Mouse (Mus musculus) small intestine, adult 2 months (tissue): ENCODE measurements at regions not wholly inside any gene's neighbourhood (a gene's known extent, or its start where the extent isn't known, plus 50 kb on each side); places are given as distances from the start of the nearest gene placed in this dataset.

Experiments
- H3K27ac ChIP-seq: fragments of 200-500 bp; 2 replicates; pipeline ENCODE4 v1.5.1; 2012; ENCODE audit warnings: low read depth, low read length, control low read depth, inconsistent platforms; ENCODE audit not compliant: insufficient read depth
- H3K27me3 ChIP-seq: fragments of 200-500 bp; 2 replicates; pipeline ENCODE4 v1.6.1; 2012; ENCODE audit warnings: mild to moderate bottlenecking, moderate library complexity, low read length, inconsistent platforms; ENCODE audit not compliant: control insufficient read depth, insufficient read depth
- H3K36me3 ChIP-seq: fragments of 200-500 bp; 2 replicates; pipeline ENCODE4 v1.6.1; 2012; ENCODE audit warnings: mild to moderate bottlenecking, low read length, control low read depth, inconsistent platforms; ENCODE audit not compliant: control insufficient read depth, insufficient read depth
- H3K4me1 ChIP-seq: fragments of 200-500 bp; 2 replicates; pipeline ENCODE4 v1.6.1; 2012; ENCODE audit warnings: low read length, inconsistent platforms, mixed read lengths; ENCODE audit not compliant: control insufficient read depth, insufficient read depth, insufficient read length
- H3K4me3 ChIP-seq: fragments of 200-500 bp; 2 replicates; pipeline ENCODE4 v1.5.1; 2012; ENCODE audit warnings: low read depth, mild to moderate bottlenecking, control low read depth, inconsistent platforms, low read length, moderate library complexity
- CTCF ChIP-seq: fragments of 200-500 bp; IDR thresholded peaks from 2 replicates; pipeline ENCODE4 v1.5.1; 2012; ENCODE audit warnings: low read depth, mild to moderate bottlenecking, control low read depth, inconsistent platforms, low read length, moderate library complexity, mixed read lengths; ENCODE audit not compliant: insufficient replicate concordance, insufficient read length; ENCODE audit errors: extremely low read depth
- POLR2A ChIP-seq: fragments of 200-500 bp; IDR thresholded peaks from 2 replicates; pipeline ENCODE4 v1.6.1; 2012; ENCODE audit warnings: low read depth, mild to moderate bottlenecking, control low read depth, inconsistent platforms, low read length, moderate library complexity
- WGBS: fragments of 180-500 bp; shearing (Covaris S2); methylation state at CpG from one replicate; pipeline ENCODE4 v1.1.7; 2018; 5-methylcytosine and 5-hydroxymethylcytosine counted together

DNA sequence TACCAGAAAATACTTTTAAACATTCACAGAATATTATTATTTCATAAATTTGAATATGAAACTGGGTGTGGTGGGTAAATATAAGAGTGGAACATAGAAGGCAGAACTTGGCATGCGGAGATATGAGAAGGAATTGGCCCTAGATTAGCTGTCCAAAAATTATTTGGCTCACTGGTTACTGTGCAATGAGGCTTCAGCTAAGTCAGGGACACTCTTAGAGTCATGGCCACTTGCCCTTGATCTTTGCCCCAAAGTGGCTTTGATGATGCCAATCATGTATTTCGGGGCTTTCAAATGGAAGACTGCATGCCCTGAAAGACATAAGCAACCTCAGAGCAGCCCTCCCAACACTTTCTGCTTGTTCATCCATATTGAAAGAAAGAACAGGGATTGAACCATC is 76.9 kb downstream of the Pxdc1 start:
- Histone ChIP-seq H3K36me3 (no peaks in the 10 kb centered on the region), H3K4me3 (no peak overlapping the region), H3K27ac (no peak overlapping the region), H3K27me3 (no peaks in the 10 kb centered on the region), H3K4me1 (no peaks in the 10 kb centered on the region)
- 92% methylated on average over 2 of the region's 2 CpGs for WGBS
- TF ChIP-seq CTCF (no peak), POLR2A (no peak)

DNA sequence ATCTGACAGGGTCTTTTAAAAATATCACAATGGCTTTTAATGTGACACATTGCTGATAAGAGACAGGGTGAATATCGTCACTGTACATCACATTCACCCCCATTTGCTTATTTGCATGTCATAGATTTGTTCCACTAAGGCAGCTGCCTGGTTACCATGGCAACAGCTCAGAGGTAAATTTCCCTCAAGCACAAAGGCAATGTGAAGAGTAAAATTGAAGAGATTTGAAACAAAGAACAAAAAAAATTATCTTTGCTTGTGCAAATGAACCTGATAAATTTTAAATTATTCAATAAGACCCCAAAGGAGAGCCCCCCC is 77.3 kb downstream of the Pxdc1 start:
- 26% methylated on average over 1 of the region's 1 CpGs for whole genome bisulfite sequencing
- no peak for TF ChIP-seq POLR2A
- no peak for TF ChIP-seq CTCF
- Histone ChIP-seq H3K27ac (no peak overlapping the region), H3K4me1 (no peaks in the 10 kb centered on the region), H3K36me3 (no peaks in the 10 kb centered on the region), H3K27me3 (no peaks in the 10 kb centered on the region), H3K4me3 (no peak overlapping the region)

DNA sequence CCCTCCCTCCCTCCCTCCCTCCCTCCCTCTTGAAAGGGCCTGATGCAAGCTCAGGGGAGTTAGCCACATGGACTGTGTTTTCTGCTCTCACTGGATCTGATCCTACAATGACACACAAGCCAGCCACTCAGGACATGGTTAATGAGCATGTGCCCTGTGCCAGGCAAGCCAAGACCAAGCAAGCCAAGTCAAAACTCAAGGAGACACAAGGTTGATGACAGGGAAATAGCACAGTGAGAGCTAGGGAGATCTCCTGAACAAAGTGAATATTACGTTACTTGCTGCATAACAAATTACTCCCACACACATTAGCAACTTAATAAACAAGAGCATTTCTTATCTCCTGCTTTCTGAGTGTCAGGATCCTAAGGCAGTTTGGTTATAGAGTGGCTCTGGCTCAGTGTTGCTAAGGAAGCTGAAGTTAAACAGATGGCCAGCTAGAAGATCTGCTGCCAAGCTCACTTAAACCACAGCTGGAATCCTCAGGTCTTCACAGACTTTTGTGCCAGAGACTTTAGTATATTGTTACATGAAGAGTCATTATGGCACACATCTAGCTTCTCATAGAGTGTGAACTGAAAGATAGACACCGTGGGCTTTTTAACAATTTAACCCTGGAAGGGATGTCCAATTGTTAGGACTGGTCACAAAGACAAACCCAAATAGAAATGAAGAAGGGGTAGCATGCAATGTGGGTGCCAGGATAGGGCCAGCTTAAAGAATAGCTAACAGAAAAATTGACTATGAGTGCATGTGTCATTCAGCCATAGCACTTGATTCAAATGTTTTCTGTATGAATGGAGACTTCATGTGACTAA is 77.9 kb downstream of the Pxdc1 start:
- WGBS = 59% methylated on average over 2 of the region's 2 CpGs
- H3K27me3 ChIP-seq = no peaks in the 10 kb centered on the region
- TF ChIP-seq CTCF (no peak), POLR2A (no peak)
- no peaks in the 10 kb centered on the region for H3K4me1 ChIP-seq
- no peak overlapping the region for H3K4me3 ChIP-seq
- no peaks in the 10 kb centered on the region for H3K36me3 ChIP-seq
- H3K27ac ChIP-seq = no peak overlapping the region

DNA sequence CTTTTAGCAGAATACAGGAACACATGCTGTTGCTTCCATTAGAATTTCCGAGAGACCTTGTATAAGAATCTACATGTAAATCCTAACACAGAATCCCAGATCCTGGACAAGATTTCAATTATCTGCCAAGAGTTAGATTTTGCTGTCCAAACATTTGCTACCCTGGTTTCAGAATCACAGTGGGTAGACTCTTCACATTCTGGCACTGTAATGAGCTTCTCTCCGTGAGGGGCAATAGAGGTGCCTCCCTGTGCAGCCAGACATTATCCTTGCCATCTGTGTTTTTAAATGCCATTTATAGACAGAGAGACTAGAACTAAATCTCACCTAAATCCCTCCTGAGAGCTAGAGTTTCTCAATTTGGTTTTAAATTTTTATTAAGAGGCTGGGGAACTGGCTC is 84.0 kb downstream of the Pxdc1 start:
- WGBS = 87% methylated on average over 2 of the region's 2 CpGs
- TF ChIP-seq CTCF = no peak
- H3K27me3 ChIP-seq = no peaks in the 10 kb centered on the region
- H3K4me3 ChIP-seq = no peak overlapping the region
- H3K4me1 ChIP-seq = no peaks in the 10 kb centered on the region
- H3K36me3 ChIP-seq = no peaks in the 10 kb centered on the region
- no peak overlapping the region for H3K27ac ChIP-seq

DNA sequence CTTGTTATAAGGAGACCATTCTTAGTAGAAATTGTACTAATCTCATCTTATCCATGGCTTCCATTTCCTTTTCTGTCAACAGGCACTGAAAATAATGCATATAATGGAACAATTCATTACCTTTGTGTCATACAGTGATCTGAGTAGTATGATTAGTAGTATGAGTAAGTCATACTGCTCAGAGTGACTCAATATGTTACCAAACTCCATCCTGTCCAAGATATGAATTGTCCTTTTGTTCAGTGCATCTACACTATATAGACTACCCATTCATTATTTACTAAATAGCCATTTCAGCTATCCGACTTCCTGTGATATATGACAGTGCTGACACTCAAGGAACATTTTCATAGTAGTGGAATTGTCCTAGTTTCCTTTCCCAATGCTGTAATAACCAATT is 86.6 kb downstream of the Pxdc1 start:
- TF ChIP-seq POLR2A (no peak), CTCF (no peak)
- Histone ChIP-seq H3K4me3 (no peak overlapping the region), H3K27me3 (no peaks in the 10 kb centered on the region), H3K27ac (no peak overlapping the region), H3K4me1 (no peaks in the 10 kb centered on the region), H3K36me3 (no peaks in the 10 kb centered on the region)
- 90% methylated on average over 1 of the region's 1 CpGs for WGBS

DNA sequence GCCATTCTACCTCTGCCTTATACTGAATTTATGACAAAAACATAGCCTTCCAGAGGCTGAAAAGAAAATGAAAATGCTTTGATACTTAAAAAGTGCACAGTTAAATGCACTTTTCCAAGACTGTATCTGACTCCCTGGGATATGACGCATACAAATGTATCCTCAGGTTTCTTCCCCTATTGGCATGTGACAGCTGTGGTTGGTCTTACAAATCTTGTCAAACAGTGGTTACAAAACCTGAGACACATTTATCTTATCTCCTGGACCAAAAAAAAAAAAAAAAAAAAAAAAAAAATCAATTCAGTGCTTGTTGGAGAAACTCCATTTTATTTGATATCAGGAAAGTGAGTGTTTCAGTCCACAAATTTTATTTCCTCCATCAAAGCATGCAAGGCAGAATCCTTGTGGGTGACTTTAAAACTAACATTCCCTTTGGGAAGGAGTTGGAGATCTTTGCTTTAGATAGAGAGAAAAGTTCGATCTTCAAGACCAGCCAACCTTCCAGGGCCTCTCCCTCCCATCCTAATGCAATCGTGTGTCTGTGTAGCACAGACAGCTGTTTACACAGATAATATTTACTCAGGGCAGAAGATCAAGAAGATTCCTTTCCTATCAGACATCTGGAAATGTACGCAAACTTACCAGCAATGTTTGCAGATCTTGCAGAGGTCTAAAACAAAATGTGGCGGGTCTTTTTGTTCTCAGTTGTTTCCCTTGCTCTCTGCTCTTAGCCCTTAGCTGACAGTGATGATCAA is 103.0 kb downstream of the Pxdc1 start:
- no peak overlapping the region for H3K27ac ChIP-seq

DNA sequence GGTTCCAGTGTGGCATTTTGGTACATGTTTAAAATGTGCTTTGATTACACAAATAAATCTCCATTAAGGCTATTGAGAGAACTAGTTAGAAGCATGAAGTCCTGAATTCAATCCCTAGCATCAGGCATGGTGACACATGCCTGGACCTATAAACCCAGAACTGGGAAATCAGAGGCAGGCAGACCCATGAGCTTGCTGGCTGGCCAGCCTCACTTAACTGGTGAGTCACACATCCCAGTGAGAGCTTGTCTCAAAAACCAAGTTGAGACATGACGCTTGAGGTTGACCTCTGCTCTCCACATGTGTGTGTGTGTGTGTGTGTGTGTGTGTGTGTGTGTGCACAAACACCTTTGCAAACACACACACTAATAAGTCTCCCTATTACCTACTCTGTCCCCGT is 112.6 kb downstream of the Pxdc1 start:
- Histone ChIP-seq H3K4me1 (no peaks in the 10 kb centered on the region), H3K27ac (no peak overlapping the region), H3K4me3 (no peak overlapping the region), H3K36me3 (no peaks in the 10 kb centered on the region), H3K27me3 (no peaks in the 10 kb centered on the region)
- TF ChIP-seq CTCF (no peak), POLR2A (no peak)
- WGBS = 84% methylated on average over 2 of the region's 2 CpGs

More for the DNA sequence above, 103.0 kb downstream of the Pxdc1 start:
- H3K36me3 ChIP-seq = no peaks in the 10 kb centered on the region
- H3K4me1 ChIP-seq = no peaks in the 10 kb centered on the region
- no peak overlapping the region for H3K4me3 ChIP-seq
- H3K27me3 ChIP-seq = no peaks in the 10 kb centered on the region
- no peak for TF ChIP-seq POLR2A
- no peak for TF ChIP-seq CTCF
- 55% methylated on average over 5 of the region's 5 CpGs for WGBS
